Mouse (Mus musculus) limb, embryonic 11.5 days (tissue): ENCODE results near the gene Tenm3. TPM values are rescaled to one million over a fixed set of nuclear protein-coding genes. Genes with fewer than 3 reads are reported as not detected.

ENCODE experiments used
- ATAC-seq: fragments of 200-750 bp; cut with Nextera tagmentation; 2 replicates; pipeline ENCODE4 v1.8.0; 2017; ENCODE audit warnings: low read depth; ENCODE audit not compliant: insufficient number of reproducible peaks, low FRiP score, low TSS enrichment
- DNase-seq: peaks from one replicate; pipeline ENCODE4 v3.0.0-alpha.2; 2015; ENCODE audit warnings: low spot score
- H3K27ac ChIP-seq: fragments of 300-500 bp; sonication (generic); replicated peaks from 2 replicates; pipeline ENCODE4 v1.5.1; 2014; ENCODE audit warnings: low read depth, mild to moderate bottlenecking, low read length
- H3K27me3 ChIP-seq: fragments of 300-500 bp; sonication (generic); 2 replicates; pipeline ENCODE4 v1.6.1; 2014; ENCODE audit warnings: mild to moderate bottlenecking, low read length, mixed read lengths; ENCODE audit not compliant: control insufficient read depth, insufficient read depth
- H3K36me3 ChIP-seq: fragments of 300-500 bp; sonication (generic); 2 replicates; pipeline ENCODE4 v1.6.1; 2014; ENCODE audit warnings: mild to moderate bottlenecking, low read length, moderate library complexity, mixed read lengths; ENCODE audit not compliant: control insufficient read depth, insufficient read depth
- H3K4me1 ChIP-seq: fragments of 300-500 bp; sonication (generic); 2 replicates; pipeline ENCODE4 v1.6.1; 2014; ENCODE audit warnings: low read length, mixed read lengths; ENCODE audit not compliant: control insufficient read depth, insufficient read depth
- H3K4me2 ChIP-seq: fragments of 300-500 bp; sonication (generic); 2 replicates; pipeline ENCODE4 v1.6.1; 2014; ENCODE audit warnings: low read depth, mild to moderate bottlenecking, moderate library complexity; ENCODE audit not compliant: severe bottlenecking
- H3K4me3 ChIP-seq: fragments of 300-500 bp; sonication (generic); 2 replicates; pipeline ENCODE4 v1.5.1; 2014; ENCODE audit warnings: low read depth, low read length
- H3K9ac ChIP-seq: fragments of 300-500 bp; sonication (generic); 2 replicates; pipeline ENCODE4 v1.6.1; 2014; ENCODE audit warnings: mild to moderate bottlenecking, low read length
- H3K9me3 ChIP-seq: fragments of 300-500 bp; sonication (generic); 2 replicates; pipeline ENCODE4 v1.6.1; 2016; ENCODE audit warnings: low read length; ENCODE audit not compliant: control insufficient read depth
- WGBS: fragments of 180-500 bp; shearing (Covaris S2); extraction: QIAGEN DNeasy Blood & Tissue Kit; methylation state at CpG from one replicate; pipeline ENCODE4 v1.1.7; 2014; 5-methylcytosine and 5-hydroxymethylcytosine counted together
- polyA plus RNA-seq: library from polyadenylated mRNA; unstranded; fragments of >200 nt; fragmentation: Nextera tagmentation; extraction: Ambion mirVana; gene quantifications from 2 replicates; pipeline ENCODE4 v1.2.1, GENCODE M21; 2014

Gene Tenm3
- polyA plus RNA-seq, 1 experiment from 2014 or later, result 52.1 TPM

DNA sequence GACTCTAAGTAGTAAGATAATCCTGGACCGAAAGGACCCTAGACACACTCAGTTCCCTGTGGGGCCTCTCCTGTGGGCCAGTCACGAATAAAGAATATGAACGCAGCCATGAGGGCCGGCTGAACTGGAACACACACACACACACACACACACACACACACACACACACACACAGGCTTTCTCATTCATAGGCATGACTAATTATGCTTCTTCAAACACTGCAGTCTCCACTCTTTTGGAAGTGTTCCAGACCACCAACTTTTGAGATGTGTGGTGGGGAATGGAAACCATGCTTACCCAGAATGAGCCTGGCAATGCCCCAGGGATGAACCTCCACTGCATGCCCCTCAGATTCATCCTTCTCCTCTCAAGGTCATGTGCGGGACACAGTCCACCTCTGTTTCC is 45.8 kb downstream of the Tenm3 start:
- Histone ChIP-seq H3K4me3 (no peak overlapping the region), H3K27ac (no peak overlapping the region), H3K27me3 (no peaks in the 10 kb centered on the region), H3K36me3 (no peaks in the 10 kb centered on the region), H3K4me2 (no peak overlapping the region), H3K9ac (no peak overlapping the region), H3K4me1 (peaks cover 6% of the 10 kb centered on the region; the same call in 1 of the 2 replicates), H3K9me3 (no peaks in the 10 kb centered on the region)
- DNase-seq, result peak; percentile 19
- 88% methylated on average over 5 of the region's 5 CpGs for WGBS
- no peak for ATAC-seq

DNA sequence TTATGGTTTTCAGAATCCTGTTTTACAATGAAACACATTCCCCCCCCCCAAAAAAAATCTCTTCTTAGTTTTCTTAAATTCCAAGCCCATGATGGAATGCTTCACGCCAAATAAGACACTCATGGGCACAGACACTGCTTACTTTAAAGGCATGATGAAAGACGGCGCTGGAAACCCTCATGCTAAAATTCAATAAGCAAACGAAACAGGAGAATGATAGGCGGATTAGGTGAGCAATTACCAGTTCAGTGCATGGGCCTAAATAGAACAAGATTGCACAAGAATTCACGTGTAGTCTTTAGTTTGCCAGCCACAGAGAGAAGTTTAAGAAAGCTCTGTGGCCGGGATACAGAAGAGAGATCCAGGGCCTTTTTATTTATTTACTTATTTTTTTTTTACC is 49.5 kb downstream of the Tenm3 start:
- Histone ChIP-seq H3K27ac (no peak overlapping the region), H3K36me3 (no peaks in the 10 kb centered on the region), H3K4me3 (no peak overlapping the region), H3K4me1 (peaks cover 4% of the 10 kb centered on the region; the same call in 1 of the 2 replicates), H3K4me2 (no peak overlapping the region), H3K9ac (no peak overlapping the region), H3K27me3 (no peaks in the 10 kb centered on the region), H3K9me3 (no peaks in the 10 kb centered on the region)
- WGBS, result 47% methylated on average over 7 of the region's 7 CpGs
- ATAC-seq, result no peak
- DNase-seq, result peak; percentile 20

DNA sequence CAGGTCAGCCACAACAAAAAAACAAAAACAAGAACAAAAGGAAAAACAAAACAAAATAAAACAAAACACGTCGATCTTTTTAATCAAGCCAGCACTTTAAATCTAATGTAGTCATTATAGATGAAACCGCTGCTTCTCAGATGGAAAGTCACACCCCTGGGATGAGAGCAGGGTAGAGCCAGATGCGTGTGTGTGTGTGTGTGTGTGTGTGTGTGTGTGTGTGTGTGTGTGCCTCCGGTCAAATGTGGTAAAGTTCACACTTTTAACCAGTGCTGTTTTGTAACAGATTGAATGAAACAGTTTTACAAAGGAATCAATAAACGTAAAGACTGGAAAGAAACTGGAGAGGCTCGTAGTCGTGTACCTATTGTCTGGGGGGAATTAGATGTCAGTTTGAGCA is 50.0 kb downstream of the Tenm3 start:
- H3K27me3 ChIP-seq, result no peaks in the 10 kb centered on the region
- 67% methylated on average over 8 of the region's 8 CpGs for WGBS
- ATAC-seq (no peak), DNase-seq (peak; percentile 19)
- H3K4me3 ChIP-seq, result no peak overlapping the region
- H3K4me2 ChIP-seq, result no peak overlapping the region
- no peaks in the 10 kb centered on the region for H3K9me3 ChIP-seq
- H3K36me3 ChIP-seq, result no peaks in the 10 kb centered on the region
- H3K9ac ChIP-seq, result no peak overlapping the region
- peaks cover 4% of the 10 kb centered on the region; the same call in 1 of the 2 replicates for H3K4me1 ChIP-seq
- H3K27ac ChIP-seq, result no peak overlapping the region

DNA sequence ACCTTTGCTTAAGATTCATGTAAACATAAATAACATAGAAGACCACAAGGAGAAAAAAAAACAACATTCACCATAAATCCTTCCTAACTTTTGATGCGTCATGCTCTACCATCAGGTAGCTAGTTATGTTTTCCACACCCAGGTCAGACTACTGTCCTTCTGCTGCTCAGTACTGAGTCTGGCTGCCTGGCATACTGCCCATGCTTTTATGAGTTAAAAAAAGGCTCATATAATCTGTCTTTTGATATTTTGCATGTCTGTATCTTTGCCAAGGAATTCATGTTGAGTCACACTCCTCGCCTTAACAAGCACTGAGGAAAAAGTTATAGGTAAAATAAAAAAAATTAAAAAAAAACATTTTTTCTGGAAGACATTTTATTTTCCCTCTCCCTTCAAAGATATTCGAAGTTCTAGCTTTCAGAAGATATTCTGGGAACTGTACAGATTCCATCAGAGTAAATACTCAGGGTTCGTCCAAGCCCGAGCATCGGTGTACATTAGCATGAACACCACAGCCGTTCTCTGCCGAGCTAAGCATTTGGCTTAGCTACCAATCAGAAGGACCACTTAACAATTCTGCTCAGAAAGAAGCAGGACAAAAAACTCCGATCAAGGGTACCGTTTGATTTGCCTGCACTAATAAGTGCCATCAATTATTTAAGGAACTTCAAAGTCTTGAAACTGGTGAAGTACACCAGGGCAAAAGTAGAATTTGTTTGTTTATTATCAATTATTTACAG is 51.0 kb downstream of the Tenm3 start:
- 79% methylated on average over 10 of the region's 10 CpGs for WGBS
- no peaks in the 10 kb centered on the region for H3K9me3 ChIP-seq
- no peak overlapping the region for H3K9ac ChIP-seq
- ATAC-seq (no peak), DNase-seq (no peak)
- no peak overlapping the region for H3K27ac ChIP-seq
- no peak overlapping the region for H3K4me3 ChIP-seq
- H3K4me1 ChIP-seq, result peaks cover 4% of the 10 kb centered on the region; the same call in 1 of the 2 replicates
- H3K36me3 ChIP-seq, result no peaks in the 10 kb centered on the region
- H3K27me3 ChIP-seq, result no peaks in the 10 kb centered on the region
- H3K4me2 ChIP-seq, result no peak overlapping the region

DNA sequence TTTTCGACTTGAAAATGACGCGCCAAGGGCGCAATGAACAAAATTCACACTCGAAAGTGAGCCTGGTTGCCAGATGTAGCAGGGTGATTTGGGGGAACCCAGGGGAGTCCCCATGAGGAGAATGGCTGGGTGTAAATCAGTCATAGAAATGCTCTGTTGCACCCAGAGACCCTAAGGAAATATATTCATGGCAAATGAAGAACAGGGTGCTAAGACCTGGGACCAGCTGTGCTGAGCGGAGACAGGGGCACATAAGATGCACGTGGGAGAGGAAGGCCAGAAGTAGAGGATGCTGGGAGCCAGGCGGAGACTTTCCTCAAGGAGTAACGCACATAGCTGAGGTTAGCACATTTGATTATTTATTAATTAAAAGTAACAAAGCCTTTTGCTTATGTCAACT is 60.4 kb downstream of the Tenm3 start:
- H3K36me3 ChIP-seq, result no peaks in the 10 kb centered on the region
- H3K4me2 ChIP-seq, result no peak overlapping the region
- H3K4me3 ChIP-seq, result no peak overlapping the region
- no peak overlapping the region for H3K9ac ChIP-seq
- no peak for ATAC-seq
- H3K4me1 ChIP-seq, result no peaks in the 10 kb centered on the region
- 87% methylated on average over 9 of the region's 9 CpGs for WGBS
- H3K9me3 ChIP-seq, result no peaks in the 10 kb centered on the region
- DNase-seq, result peak; percentile 17
- H3K27ac ChIP-seq, result no peak overlapping the region
- H3K27me3 ChIP-seq, result no peaks in the 10 kb centered on the region

DNA sequence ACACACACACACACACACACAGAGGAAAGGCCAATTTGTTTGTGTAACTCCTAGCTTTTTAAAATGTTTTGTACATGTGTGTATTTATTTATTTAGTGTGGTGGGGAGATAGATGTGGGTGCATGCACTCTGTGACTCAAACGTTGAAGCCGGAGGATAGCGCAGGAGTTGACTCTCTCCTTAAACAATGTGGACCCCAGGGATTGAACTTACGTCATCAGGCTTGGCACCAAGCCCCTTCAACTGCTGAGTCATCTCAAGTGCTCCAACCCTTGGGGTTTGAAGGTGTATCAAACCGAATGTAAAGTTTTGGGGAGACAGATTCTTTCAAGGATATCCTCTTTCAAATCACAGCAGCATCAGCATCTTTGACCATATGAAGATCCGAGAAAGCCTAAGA is 63.1 kb downstream of the Tenm3 start:
- no peak overlapping the region for H3K27ac ChIP-seq
- 90% methylated on average over 6 of the region's 6 CpGs for whole genome bisulfite sequencing
- no peaks in the 10 kb centered on the region for H3K36me3 ChIP-seq
- H3K4me2 ChIP-seq, result no peak overlapping the region
- no peaks in the 10 kb centered on the region for H3K27me3 ChIP-seq
- H3K4me3 ChIP-seq, result no peak overlapping the region
- no peak for ATAC-seq
- H3K4me1 ChIP-seq, result peaks cover 4% of the 10 kb centered on the region; the same call in 1 of the 2 replicates
- DNase-seq, result peak; percentile 20
- H3K9me3 ChIP-seq, result no peaks in the 10 kb centered on the region
- no peak overlapping the region for H3K9ac ChIP-seq

DNA sequence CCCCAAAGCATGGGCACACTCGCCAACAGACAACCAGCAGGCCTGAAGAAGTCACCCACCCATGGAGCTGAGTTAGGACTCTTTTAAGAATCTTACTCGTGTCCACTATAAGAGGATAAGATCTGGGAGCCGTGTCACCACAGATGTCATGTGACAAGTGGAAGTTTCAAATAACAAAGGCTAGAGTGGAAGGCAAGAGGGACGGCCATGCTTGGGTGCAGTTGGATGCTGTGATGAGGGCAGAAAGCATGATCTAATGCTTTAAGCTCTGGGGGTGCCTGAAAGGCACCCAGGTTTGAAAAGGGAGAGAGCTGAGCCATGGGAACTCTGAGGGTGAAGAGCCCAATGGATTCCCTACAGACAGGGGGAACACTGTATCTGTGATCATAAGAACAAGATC is 64.6 kb downstream of the Tenm3 start:
- H3K4me1 ChIP-seq, result peaks cover 8% of the 10 kb centered on the region; the same call in 1 of the 2 replicates
- no peaks in the 10 kb centered on the region for H3K36me3 ChIP-seq
- no peaks in the 10 kb centered on the region for H3K27me3 ChIP-seq
- 73% methylated on average over 4 of the region's 4 CpGs for WGBS
- no peak overlapping the region for H3K4me2 ChIP-seq
- H3K9me3 ChIP-seq, result no peaks in the 10 kb centered on the region
- no peak overlapping the region for H3K4me3 ChIP-seq
- no peak for DNase-seq
- no peak for ATAC-seq
- no peak overlapping the region for H3K9ac ChIP-seq
- no peak overlapping the region for H3K27ac ChIP-seq

DNA sequence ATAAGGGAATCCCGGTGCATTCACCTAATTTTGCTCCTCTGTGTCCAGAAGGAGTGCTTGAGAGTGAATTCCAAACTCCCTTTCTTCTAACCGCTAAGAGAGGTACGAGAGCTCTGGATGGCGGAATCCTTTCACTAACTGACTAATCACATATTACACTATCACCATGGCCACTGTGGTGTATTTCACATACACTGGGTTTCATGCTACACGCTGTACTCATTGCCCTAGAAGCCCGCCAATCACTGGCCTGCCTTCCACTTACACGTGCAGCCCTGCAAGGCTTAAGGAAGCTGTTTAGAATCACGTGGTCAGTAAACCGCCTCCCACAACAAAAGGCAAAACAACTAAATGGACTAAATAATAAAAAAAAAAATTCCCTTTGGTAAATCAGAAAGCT is 67.7 kb downstream of the Tenm3 start:
- 51% methylated on average over 9 of the region's 9 CpGs for WGBS
- DNase-seq (no peak), ATAC-seq (no peak)
- Histone ChIP-seq H3K9me3 (no peaks in the 10 kb centered on the region), H3K9ac (no peak overlapping the region), H3K4me2 (no peak overlapping the region), H3K4me3 (no peak overlapping the region), H3K4me1 (peaks cover 8% of the 10 kb centered on the region; the same call in 1 of the 2 replicates), H3K36me3 (no peaks in the 10 kb centered on the region), H3K27ac (no peak overlapping the region), H3K27me3 (no peaks in the 10 kb centered on the region)
